Mouse (Mus musculus): Measurements from ENCODE around the gene Rnh1. TPM values are rescaled to one million over a fixed set of nuclear protein-coding genes. Genes with fewer than 3 reads are reported as not detected.

Rnh1 gene
- total and polyA plus RNA-seq, 3 experiments, result 71.4 to 94.5 TPM; not detected in 1

- Histone ChIP-seq H3K9ac (ENCODE audit: control insufficient read depth, low read depth, low read length, poor library complexity, severe bottlenecking) (no peak overlapping the region), H3K27ac (ENCODE audit: control insufficient read depth, low read depth, low read length) (no peak overlapping the region), H3K79me2 (ENCODE audit: control insufficient read depth, insufficient read depth, low read length, poor library complexity) (peaks cover 12% of the 10 kb centered on the region), H3K36me3 (ENCODE audit: control insufficient read depth in 1 of 2, insufficient read depth in 2 of 2, low read length in 2 of 2) (peaks cover 0 to 18% of the 10 kb centered on the region in 2 experiments; a peak in 3 of 4 replicates), H3K27me3 (ENCODE audit: control insufficient read depth in 1 of 2, insufficient read depth in 2 of 2, low read length in 2 of 2) (no peaks in the 10 kb centered on the region), H3K4me1 (ENCODE audit: control insufficient read depth in 1 of 2, insufficient read depth in 2 of 2, low read length in 2 of 2) (peaks cover 6 to 29% of the 10 kb centered on the region in 2 experiments; a peak in 3 of 4 replicates), H3K4me3 (ENCODE audit: control insufficient read depth in 1 of 2, insufficient read depth in 1 of 2, low read depth in 2 of 2, low read length in 2 of 2) (no peak overlapping the region), H3K9me3 (replicated peaks; ENCODE audit: insufficient read depth, low read length) (no peaks in the 10 kb centered on the region)
- DNase-seq (ENCODE audit: low read depth, low spot score), result no peak
- TF ChIP-seq SMC3 (IDR thresholded peaks at IDR 0.05; ENCODE audit: low read depth, low read length), result no peak
- no peak for TF ChIP-seq MYB (IDR thresholded peaks at IDR 0.05; ENCODE audit: low read depth, low read length)
- TF ChIP-seq NRF1 (IDR thresholded peaks at IDR 0.05; ENCODE audit: insufficient read depth, low read depth, low read length, poor library complexity, severe bottlenecking), result no peak
- TF ChIP-seq E2F4 (IDR thresholded peaks at IDR 0.05; ENCODE audit: borderline replicate concordance, low read depth, low read length), result no peak
- TF ChIP-seq JUND (IDR thresholded peaks at IDR 0.05; ENCODE audit: low read depth, low read length), result no peak
- TF ChIP-seq USF2 (IDR thresholded peaks at IDR 0.05; ENCODE audit: borderline replicate concordance in 1 of 2, insufficient read depth in 1 of 2, low read depth in 1 of 2, low read length in 2 of 2), result no peak
- no peak for TF ChIP-seq TCF12 (IDR thresholded peaks at IDR 0.05; ENCODE audit: low read depth, low read length)
- no peak for TF ChIP-seq SIN3A (IDR thresholded peaks at IDR 0.05; ENCODE audit: low read length)
- no peak for TF ChIP-seq POLR2AphosphoS5 (IDR thresholded peaks at IDR 0.05; ENCODE audit: borderline replicate concordance, low read depth, low read length)
- TF ChIP-seq RAD21 (IDR thresholded peaks at IDR 0.05; ENCODE audit: low read depth, low read length), result no peak
- TF ChIP-seq MYC (IDR thresholded peaks at IDR 0.05; ENCODE audit: low read depth, low read length), result no peak
- no peak for TF ChIP-seq GATA1 (IDR thresholded peaks at IDR 0.05; ENCODE audit: low read depth, low read length)
- no peak for TF ChIP-seq ZC3H11A (IDR thresholded peaks at IDR 0.05; ENCODE audit: low read depth, low read length)
- no peak for TF ChIP-seq ZMIZ1 (IDR thresholded peaks at IDR 0.05; ENCODE audit: low read depth, low read length)
Observed at GRCm38 (mm10) chr7:141195754-141196153, 23.1 kb upstream of the Rnh1 start.

- Histone ChIP-seq H3K9ac (ENCODE audit: control insufficient read depth, low read depth, low read length, poor library complexity, severe bottlenecking) (peak overlapping the region; percentile 82), H3K4me3 (ENCODE audit: control insufficient read depth in 1 of 2, insufficient read depth in 1 of 2, low read depth in 2 of 2, low read length in 2 of 2) (peak overlapping the region; percentile 57 to 90), H3K27ac (ENCODE audit: control insufficient read depth, low read depth, low read length) (peak overlapping the region; percentile 76), H3K4me1 (ENCODE audit: control insufficient read depth in 1 of 2, insufficient read depth in 2 of 2, low read length in 2 of 2) (peaks cover 6 to 29% of the 10 kb centered on the region in 2 experiments; a peak in 3 of 4 replicates), H3K79me2 (ENCODE audit: control insufficient read depth, insufficient read depth, low read length, poor library complexity) (peaks cover 12% of the 10 kb centered on the region), H3K27me3 (ENCODE audit: control insufficient read depth in 1 of 2, insufficient read depth in 2 of 2, low read length in 2 of 2) (no peaks in the 10 kb centered on the region), H3K36me3 (ENCODE audit: control insufficient read depth in 1 of 2, insufficient read depth in 2 of 2, low read length in 2 of 2) (peaks cover 2 to 18% of the 10 kb centered on the region in 2 experiments; a peak in 3 of 4 replicates), H3K9me3 (replicated peaks; ENCODE audit: insufficient read depth, low read length) (no peaks in the 10 kb centered on the region)
- TF ChIP-seq ZNF384 (IDR thresholded peaks at IDR 0.05; ENCODE audit: low read depth, low read length), result peak; percentile 72
- no peak for TF ChIP-seq RCOR1 (IDR thresholded peaks at IDR 0.05; ENCODE audit: low read depth, low read length)
- TF ChIP-seq CHD2 (IDR thresholded peaks at IDR 0.05; ENCODE audit: low read length), result no peak
- TF ChIP-seq HCFC1 (IDR thresholded peaks at IDR 0.05; ENCODE audit: low read depth, low read length), result peak; percentile 58; the same call in 1 of the 2 replicates
- peak; percentile 55 for TF ChIP-seq NELFE (IDR thresholded peaks at IDR 0.05; ENCODE audit: low read depth, low read length)
- peak; percentile 86 for TF ChIP-seq MXI1 (IDR thresholded peaks at IDR 0.05; ENCODE audit: low read depth, low read length)
- TF ChIP-seq ELF1 (IDR thresholded peaks at IDR 0.05; ENCODE audit: low read depth, low read length), result peak; percentile 77
- TF ChIP-seq SIN3A (IDR thresholded peaks at IDR 0.05; ENCODE audit: low read length), result peak; percentile 85
- peak; percentile 95 for DNase-seq (ENCODE audit: low read depth, low spot score)
Observed at GRCm38 (mm10) chr7:141194830-141195229, 22.2 kb upstream of the Rnh1 start.

All from MEL (cell line).